Mouse (Mus musculus) frontal cortex, adult 2 months (tissue): ENCODE measurements around the gene Megf11. TPM values are rescaled to one million over a fixed set of nuclear protein-coding genes. Genes with fewer than 3 reads are reported as not detected.
"Not testable (repeated sequence)": the region's sequence is repeated elsewhere in the genome, so short reads cannot be mapped to it uniquely, and the experiment has no call there.

Source experiments
- DNase-seq, 2 experiments: peaks; one replicate each; pipeline ENCODE4 v3.0.0; 2022; ENCODE audit warnings: low spot score in 1 of 2; ENCODE audit errors: extremely low spot score in 1 of 2
- polyA plus RNA-seq: library from polyadenylated mRNA; depleted of rRNA; stranded (reverse); fragments of >200 nt; gene quantifications from 2 replicates; pipeline ENCODE4 v1.2.3, GENCODE M21; 2012; rRNA removed

The Megf11 gene
- polyA plus RNA-seq, 1 experiment = 7.3 TPM

DNA sequence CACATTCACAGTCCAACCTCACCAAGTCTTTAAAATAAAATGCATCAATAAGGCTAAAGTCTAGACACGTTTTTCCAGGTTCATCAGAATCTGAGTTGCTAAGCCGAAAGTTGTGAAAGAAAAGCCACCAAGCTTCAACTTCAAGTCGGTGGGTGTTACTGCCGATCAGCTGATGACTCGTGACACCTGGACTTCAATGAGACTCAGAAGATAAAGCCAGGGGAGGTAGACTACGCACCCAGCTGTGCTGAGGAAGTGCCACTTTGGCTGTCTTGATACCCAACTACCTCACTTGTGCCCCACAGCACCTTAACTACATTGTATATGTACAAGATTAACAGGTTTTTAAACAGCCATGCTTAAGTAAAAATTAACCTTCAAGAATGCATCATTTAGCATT, 348.7 kb downstream of the Megf11 start:
- no peak for DNase-seq

DNA sequence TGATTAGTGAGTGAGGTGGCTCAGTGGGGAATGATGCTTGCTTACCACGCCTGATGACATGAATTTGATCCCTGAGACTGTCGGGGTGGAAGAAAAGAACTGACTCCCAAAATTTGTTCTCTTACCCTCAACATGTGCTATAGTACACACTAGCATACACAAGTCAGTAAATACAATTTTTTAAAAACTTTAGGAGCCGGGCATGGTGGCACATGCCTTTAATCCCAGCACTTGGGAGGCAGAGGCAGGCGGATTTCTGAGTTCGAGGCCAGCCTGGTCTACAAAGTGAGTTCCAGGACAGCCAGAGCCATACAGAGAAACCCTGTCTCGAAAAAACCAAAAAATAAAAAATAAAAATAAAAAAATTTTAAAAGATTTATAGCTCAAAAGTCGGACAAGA, 349.6 kb downstream of the Megf11 start:
- not testable (repeated sequence) for DNase-seq

DNA sequence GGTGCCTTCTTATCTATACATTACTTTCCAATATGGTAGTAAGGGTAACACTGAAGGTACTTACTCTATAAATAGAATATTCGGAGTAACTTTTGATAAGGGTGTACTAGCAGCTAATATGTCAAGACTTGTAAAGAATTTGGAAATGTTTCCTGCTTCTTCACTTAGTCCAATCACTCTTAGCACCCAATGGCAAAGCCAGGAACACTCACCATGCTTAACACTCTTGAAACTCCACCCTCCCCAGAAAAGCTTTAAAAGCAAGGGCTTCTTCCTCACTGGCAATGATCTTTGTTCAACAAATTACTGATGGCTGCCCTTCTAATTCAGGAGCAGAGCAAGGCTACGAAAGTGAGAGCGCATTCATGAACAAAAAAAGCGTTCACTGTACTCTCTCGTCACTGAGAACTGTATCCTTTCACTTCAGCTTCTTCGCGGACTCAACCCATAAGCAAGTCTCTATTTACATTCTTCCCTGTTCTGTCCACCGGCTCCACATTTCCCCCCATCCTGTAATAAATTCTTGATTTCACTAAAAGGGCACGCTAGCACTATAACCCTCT, 350.7 kb downstream of the Megf11 start:
- DNase-seq = no peak

DNA sequence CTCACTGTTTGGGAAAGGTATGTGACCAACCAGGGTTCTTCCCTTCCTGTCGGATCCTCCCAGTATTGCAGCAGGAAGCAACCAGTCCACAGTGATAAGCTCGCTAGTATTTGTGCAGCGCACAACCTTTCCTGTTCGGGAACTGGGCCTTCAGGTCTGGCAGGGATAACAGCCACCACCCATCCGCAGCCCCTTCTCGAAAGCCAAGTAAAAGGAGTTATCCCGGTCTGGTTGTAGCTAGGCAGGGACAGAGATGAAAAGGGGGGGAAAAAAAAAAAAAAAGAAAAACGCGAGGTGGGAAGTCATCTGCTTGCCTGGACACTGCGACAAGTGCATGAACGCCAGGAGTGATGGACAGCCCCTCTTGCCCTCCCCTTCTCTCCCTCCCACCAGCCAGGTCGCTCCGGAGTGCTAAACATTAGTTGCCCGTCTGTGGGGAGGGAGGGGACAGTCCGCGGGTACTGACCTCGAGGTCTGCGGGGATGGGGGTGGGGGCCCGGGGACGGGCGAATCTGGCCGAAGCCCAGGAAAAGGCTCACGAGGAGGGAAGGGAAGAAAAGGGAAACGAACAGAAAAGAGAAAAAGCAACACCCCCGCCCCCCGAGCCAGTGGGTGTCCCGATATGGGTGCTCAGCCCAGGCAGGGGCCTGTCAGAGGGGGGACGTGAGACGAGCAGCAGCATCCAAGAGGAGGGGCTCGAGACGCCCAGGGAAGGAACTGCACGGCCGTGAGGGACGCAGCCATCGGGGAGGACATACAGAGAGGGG, 351.4 kb downstream of the Megf11 start:
- DNase-seq = peak; percentile 40 to 66

DNA sequence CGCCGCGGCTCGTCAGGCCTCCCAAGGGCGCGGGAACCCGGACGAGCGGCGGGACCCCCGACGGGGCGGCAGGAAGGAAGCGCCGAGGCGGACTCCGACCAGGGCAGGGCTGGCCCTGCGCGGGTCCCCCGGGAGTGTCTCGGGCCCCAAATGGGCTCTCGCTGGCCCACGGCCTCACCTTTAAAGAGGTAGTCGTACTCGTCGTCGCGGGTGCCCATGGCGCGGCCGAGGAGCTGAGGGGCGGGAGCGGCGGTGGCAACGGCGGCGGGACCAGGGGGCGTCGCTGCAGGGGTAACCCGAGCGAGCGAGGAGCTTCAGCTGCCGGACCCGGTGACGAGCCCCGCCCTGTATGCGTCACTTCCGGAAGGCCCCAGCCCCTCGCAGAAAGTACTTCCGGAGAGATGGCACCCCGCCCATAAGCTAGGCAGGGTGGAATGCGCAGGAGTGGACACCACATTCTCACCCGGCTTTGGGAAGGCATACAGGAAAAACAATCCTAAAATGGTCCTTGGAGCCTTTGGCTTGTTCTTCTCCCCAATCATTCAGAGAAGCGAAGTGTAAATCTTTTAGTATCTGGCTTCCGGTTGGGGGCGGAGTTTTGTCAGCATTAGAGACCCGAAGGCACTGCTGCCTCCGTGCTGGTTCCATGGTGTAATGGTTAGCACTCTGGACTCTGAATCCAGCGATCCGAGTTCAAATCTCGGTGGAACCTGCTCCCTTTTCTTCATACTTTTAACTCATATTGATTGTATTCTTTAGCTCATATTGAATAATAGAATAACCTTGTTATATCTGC, 352.2 kb downstream of the Megf11 start, which contains the start of gene Rab11a:
Rab11a (minus strand) TSS at position 353 of the 796 bp plus-strand sequence.
- DNase-seq = peak; percentile 89 to 97

DNA sequence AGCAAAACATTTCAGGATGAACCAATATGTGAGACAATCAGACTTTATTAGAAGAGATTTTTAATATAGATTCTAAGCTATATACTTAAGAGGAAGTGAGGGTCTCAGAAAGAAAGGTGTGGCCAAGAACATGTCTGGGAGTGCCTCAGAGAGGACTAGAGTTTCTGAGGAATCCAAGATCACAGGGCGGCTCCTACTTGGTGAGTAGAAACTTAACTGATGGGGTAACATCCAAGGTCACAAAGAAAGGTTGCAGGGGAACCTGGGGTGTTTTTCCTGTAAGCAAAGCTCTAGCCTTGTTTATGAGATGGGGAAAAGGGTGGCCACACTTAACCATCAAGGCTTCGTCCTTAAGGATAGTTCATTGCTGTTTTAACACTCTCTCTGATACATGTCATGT, 353.6 kb downstream of the Megf11 start:
- no peak for DNase-seq

DNA sequence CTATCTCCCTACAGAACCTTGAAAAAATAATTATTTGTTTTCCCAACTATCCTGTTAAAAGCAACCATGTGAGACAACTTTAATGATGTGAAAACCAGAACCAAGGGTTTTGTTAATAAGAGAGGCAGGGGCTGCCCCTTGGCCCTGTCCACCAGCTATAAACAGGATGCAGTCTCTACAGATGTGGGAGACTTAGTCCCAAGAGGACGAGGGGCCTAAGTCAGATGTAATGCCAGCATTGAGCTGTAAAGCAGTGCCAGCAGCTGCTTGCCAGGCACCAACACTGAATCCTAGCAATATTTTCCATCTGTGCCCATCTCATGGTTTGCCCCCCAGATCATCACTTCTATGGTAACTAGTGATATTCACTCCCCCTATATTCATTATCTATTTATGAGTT, 357.0 kb downstream of the Megf11 start:
- DNase-seq = no peak

DNA sequence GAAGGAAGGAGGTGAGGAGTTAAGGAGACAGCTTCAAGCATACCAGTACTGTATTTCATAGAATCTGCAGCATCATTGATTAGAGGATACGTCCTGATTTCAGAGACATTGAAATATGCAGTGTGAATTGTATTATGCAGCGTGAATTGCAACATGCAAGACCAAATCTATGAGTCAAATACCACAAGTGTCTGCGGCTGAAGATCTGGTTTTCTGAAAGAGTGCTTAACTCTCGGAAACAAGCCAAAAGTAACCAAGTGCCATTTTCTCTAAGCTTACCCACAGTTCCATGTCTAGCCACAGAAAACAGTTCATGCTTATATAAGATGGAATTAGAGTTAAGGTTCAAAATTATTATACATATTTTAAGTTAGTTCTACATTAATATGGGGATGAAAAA, 362.3 kb downstream of the Megf11 start:
- no peak for DNase-seq

DNA sequence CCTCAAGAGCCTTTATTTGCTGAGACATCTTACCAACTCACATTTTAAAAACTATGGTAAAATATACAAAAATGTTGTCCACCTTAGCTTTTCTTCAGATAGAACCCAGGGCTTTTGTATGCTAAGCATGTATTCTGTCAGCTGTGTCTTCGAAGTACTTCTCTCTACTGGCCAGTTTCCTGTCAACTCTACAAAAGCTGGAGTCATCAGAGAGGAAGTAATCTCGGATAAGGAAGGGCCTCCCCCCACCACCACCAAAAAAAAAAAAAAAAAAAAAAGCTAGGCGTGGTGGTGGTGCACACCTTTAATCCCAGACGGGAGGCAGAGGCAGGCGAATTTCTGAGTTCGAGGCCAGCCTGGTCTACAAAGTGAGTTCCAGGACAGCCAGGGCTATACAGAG, 363.9 kb downstream of the Megf11 start:
- DNase-seq = no peak

DNA sequence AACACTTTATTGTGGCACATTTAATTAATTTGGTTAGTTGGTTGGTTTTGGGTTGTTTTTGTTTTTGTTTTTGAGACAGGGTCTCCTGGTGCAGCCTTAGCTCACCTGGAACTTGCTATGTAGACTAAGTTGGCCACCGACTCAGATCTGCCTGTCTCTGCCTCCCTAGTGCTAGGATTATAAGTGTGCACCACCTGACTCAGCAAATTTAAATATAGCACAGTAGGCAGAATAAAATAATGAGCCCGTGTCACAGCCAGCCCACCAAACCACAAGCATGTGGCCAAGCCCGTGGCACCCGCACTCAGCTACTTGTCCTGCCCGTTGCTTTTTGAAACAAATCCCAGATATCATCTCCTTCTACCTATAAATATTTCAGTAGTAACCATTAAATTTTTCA, 367.1 kb downstream of the Megf11 start:
- DNase-seq = no peak

DNA sequence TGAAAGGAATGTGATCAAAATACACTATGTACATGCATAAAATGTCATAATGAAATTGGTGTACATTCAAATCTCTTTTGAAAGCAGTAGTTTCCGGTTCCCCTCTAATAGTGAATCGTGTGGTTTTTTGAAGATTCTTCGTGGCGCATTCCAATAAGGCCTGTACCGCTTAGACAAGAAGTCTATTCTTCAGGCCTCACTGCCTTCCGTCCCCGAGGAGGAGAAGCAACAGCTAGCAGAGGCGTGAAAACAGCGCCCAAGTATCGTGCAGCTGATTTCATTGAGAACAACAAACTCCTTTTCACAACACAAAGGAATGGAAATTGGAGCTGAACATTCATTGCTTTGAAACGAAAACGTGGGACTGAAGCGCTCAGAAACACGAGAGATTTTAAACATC, 372.6 kb downstream of the Megf11 start:
- DNase-seq = peak in 1 of 2 experiments; percentile 22

Other genes starting within 250 kb of the Megf11 start
- gene Zwilch, start 212.5 kb upstream of the Megf11 start, polyA plus RNA-seq = 6.2 and 7.1 TPM in 2 replicates
- gene Rpl4, start 212.3 kb upstream of the Megf11 start, polyA plus RNA-seq = 536 and 611 TPM in 2 replicates
- 34.8 and 35.4 TPM in 2 replicates for gene Snapc5, start 206.4 kb upstream of the Megf11 start, polyA plus RNA-seq
- 0.22 and 0.29 TPM in 2 replicates for gene Uchl4, start 150.4 kb upstream of the Megf11 start, polyA plus RNA-seq
- gene Map2k1, start 132.0 kb upstream of the Megf11 start, polyA plus RNA-seq = 261 and 265 TPM in 2 replicates
- gene Tipin, start 104.0 kb upstream of the Megf11 start, polyA plus RNA-seq = 40.5 and 42.0 TPM in 2 replicates
- gene Dis3l, start 44.3 kb upstream of the Megf11 start, polyA plus RNA-seq = 23.0 and 24.1 TPM in 2 replicates